Mouse (Mus musculus) ovary, adult 10 weeks (tissue): ENCODE data around the gene Gm10406. TPM values are rescaled to one million over a fixed set of nuclear protein-coding genes. Genes with fewer than 3 reads are reported as not detected.

Source experiments
- polyA plus RNA-seq: library from polyadenylated mRNA; stranded (reverse); fragments of 350-450 nt; fragmentation: Illumina TruSeq; extraction: RNeasy Lipid Tissue Mini Kit (QIAGEN cat#74804); gene quantifications from one replicate; pipeline ENCODE4 v1.2.3, GENCODE M21; 2014

Gene Gm10406
- not detected for polyA plus RNA-seq

GRCm38 (mm10) chr14:7026781-7027749 lies at the start of gene Gm10406:
Gene Gm10406, minus strand, starts transcription at chr14:7027449.

GRCm38 (mm10) chr14:7044870-7045269 lies 17.6 kb upstream of the Gm10406 start, which contains the start of gene Gm3685:
Gene Gm3685, minus strand, starts transcription at chr14:7044970.

GRCm38 (mm10) chr14:6973718-6974117 lies 53.5 kb downstream of the Gm10406 start, which contains the start of gene Gm6356:
Gene Gm6356, minus strand, starts transcription at chr14:6973818.

Other genes with a start within 250 kb of the Gm10406 start
- not detected for gene Gm3642, start 187.1 kb downstream of the Gm10406 start, polyA plus RNA-seq
- gene Gm3667, start 137.5 kb downstream of the Gm10406 start, polyA plus RNA-seq: not detected
- not detected for gene Gm6356, start 53.6 kb downstream of the Gm10406 start, polyA plus RNA-seq
- not detected for gene Gm3685, start 17.5 kb upstream of the Gm10406 start, polyA plus RNA-seq
- not detected for gene Gm3696, start 73.2 kb upstream of the Gm10406 start, polyA plus RNA-seq
- not detected for gene Gm6676, start 98.0 kb upstream of the Gm10406 start, polyA plus RNA-seq
- gene Gm3512, start 147.1 kb upstream of the Gm10406 start, polyA plus RNA-seq: 1.00 TPM
- gene Gm16434, start 167.1 kb upstream of the Gm10406 start, polyA plus RNA-seq: not detected
- gene Gm3727, start 237.3 kb upstream of the Gm10406 start, polyA plus RNA-seq: not detected